Mouse (Mus musculus) G1E (cell line): ENCODE measurements around the gene Apol7c.
"Not testable (repeated sequence)": the region's sequence is repeated elsewhere in the genome, so short reads cannot be mapped to it uniquely, and the experiment has no call there.

Experiments used
- CTCF ChIP-seq: IDR thresholded peaks from 2 replicates; pipeline ENCODE4 v1.5.1; 2012; ENCODE audit warnings: low read depth, low read length, inconsistent platforms, mixed read lengths
- GATA1 ChIP-seq: IDR thresholded peaks from 2 replicates; pipeline ENCODE4 v1.6.1; 2012; ENCODE audit warnings: borderline replicate concordance, low read length, inconsistent platforms, mixed read lengths
- GATA2 ChIP-seq: IDR thresholded peaks from 2 replicates; pipeline ENCODE4 v1.6.1; 2012; ENCODE audit warnings: low read depth, low read length, inconsistent platforms, borderline replicate concordance
- POLR2AphosphoS5 ChIP-seq: IDR thresholded peaks from 2 replicates; pipeline ENCODE4 v1.6.1; 2012; ENCODE audit warnings: low read depth, low read length, inconsistent platforms; ENCODE audit not compliant: insufficient replicate concordance
- TAL1 ChIP-seq: conservative IDR thresholded peaks from 2 replicates; pipeline ENCODE4 v1.6.1; 2012; ENCODE audit warnings: low read depth, low read length, inconsistent platforms, mixed read lengths

GRCm38 (mm10) chr15:77520596-77520995 lies 12.5 kb downstream of the Apol7c start:
- not testable (repeated sequence) for TF ChIP-seq CTCF, GATA2, GATA1, TAL1, POLR2AphosphoS5
